In the genomic region with DNA sequence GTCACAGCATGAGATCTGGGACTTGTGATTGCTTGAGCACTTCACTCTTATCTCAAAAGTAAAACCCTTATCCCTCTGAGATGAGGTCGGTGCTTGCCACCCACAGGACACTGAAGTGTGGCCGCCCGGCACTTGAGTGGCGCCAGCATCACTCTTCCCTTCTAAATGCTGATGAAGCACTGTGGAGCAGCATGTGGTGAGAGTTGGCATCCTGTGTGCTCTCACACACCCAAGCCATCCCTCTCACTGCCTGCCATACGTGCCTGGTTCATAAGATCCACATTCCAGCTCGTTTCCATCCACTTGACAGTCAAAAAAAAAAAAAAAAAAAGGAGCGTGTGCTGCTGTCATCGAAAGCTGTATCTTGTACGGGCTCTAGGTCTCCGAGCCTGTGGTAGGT, we compare ENCODE assay signal across 23 mouse cellular contexts.
DNase-seq lines count a peak whose midpoint lies in the region; ATAC-seq lines count a peak whose summit lies in the region.
"Had no signal": no experiment of that assay in that cellular context is flagged by ENCODE, and none has a peak within 500 bp of the region (broad histone marks: within the 10 kb centered on the region; RNA-seq: fewer than 3 reads in every experiment).

No protein-coding gene starts in this region.

- ATAC-seq in megakaryocyte, adult 5-6 weeks (ENCODE audit: poor library complexity, severe bottlenecking), result no peak
- ATAC-seq: CD4-positive, CD25-positive, alpha-beta regulatory T cell, adult 4 months; hindbrain, embryonic 16.5 days; intestine, embryonic 16.5 days; liver, postnatal 0 days had no signal

- peak overlapping the region; percentile 70 for H3K4me3 ChIP-seq in megakaryocyte, embryonic 14.5 days (replicated peaks)
- H3K4me3 ChIP-seq: embryonic facial prominence, embryonic 15.5 days; gastrocnemius, adult 2 months; heart, embryonic 15.5 days; hindbrain, embryonic 10.5 days; limb, embryonic 12.5 days; midbrain, embryonic 10.5 days; stomach, embryonic 15.5 days had no signal

- DNase-seq in cerebellum, postnatal 25 days, result peak; percentile 26 to 41
- DNase-seq in cerebellum, adult 8-10 months, result no peak
- DNase-seq in layer of hippocampus, adult 11-12 months (ENCODE audit: low spot score), result peak; percentile 35
- DNase-seq in layer of hippocampus, postnatal 10 days (ENCODE audit: low spot score in 2 of 2), result no peak
- DNase-seq in adrenal gland, postnatal 36 days, result no peak
- DNase-seq: gastrocnemius, adult 2 months; kidney, adult 9 months; kidney, postnatal 14 days; liver, postnatal 0 days; lung, postnatal 14 days; thymus, adult 18-20 months; thymus, postnatal 36 days had no signal

- no peaks in the 10 kb centered on the region for H3K27me3 ChIP-seq in megakaryocyte, embryonic 14.5 days (replicated peaks)
- H3K27me3 ChIP-seq: embryonic facial prominence, embryonic 15.5 days; heart, embryonic 15.5 days; limb, embryonic 12.5 days; stomach, embryonic 15.5 days had no signal

- H3K36me3 ChIP-seq in megakaryocyte, embryonic 14.5 days (replicated peaks; ENCODE audit: low read length), result peaks cover 2% of the 10 kb centered on the region
- H3K36me3 ChIP-seq: embryonic facial prominence, embryonic 15.5 days; heart, embryonic 15.5 days; hindbrain, embryonic 10.5 days; limb, embryonic 12.5 days; stomach, embryonic 15.5 days had no signal

- H3K4me1 ChIP-seq in megakaryocyte, embryonic 14.5 days, result peaks cover 77% of the 10 kb centered on the region
- H3K4me1 ChIP-seq: stomach, embryonic 15.5 days had no signal

- no peaks in the 10 kb centered on the region for H3K9me3 ChIP-seq in megakaryocyte, embryonic 14.5 days
- H3K9me3 ChIP-seq: embryonic facial prominence, embryonic 15.5 days; heart, embryonic 15.5 days; hindbrain, embryonic 10.5 days; limb, embryonic 12.5 days; midbrain, embryonic 10.5 days; stomach, embryonic 15.5 days had no signal

Comparison
In these comparisons a context has a peak if more than half of its experiments do, and no peak if none do; other contexts are left out.
1. DNase-seq: peak in cerebellum, postnatal 25 days (2 of 2) and layer of hippocampus, adult 11-12 months (single experiment); none in cerebellum, adult 8-10 months (single experiment), layer of hippocampus, postnatal 10 days (0 of 2) and adrenal gland, postnatal 36 days (0 of 2).